Comparison of ENCODE assay signal across 9 mouse cellular contexts in genomic region chr14:43796069-43796904, GRCm38 (mm10). TPM values are rescaled to one million over a fixed set of nuclear protein-coding genes. Genes with fewer than 3 reads are reported as not detected.
DNase-seq lines count a peak whose midpoint lies in the region; ATAC-seq lines count a peak whose summit lies in the region.
"Had no signal": no experiment of that assay in that cellular context is flagged by ENCODE, and none has a peak within 500 bp of the region (broad histone marks: within the 10 kb centered on the region; RNA-seq: fewer than 3 reads in every experiment).

No protein-coding gene starts in this region.

- peak overlapping the region; percentile 60 for H3K4me2 ChIP-seq in heart, embryonic 14.5 days (ENCODE audit: low read length)
- peak overlapping the region; percentile 47 for H3K4me2 ChIP-seq in hindbrain, embryonic 14.5 days (replicated peaks)
- H3K4me2 ChIP-seq in midbrain, embryonic 14.5 days (ENCODE audit: low read length), result peak overlapping the region; percentile 42

- no peaks in the 10 kb centered on the region for H3K4me1 ChIP-seq in heart, embryonic 14.5 days (ENCODE audit: control insufficient read depth in 2 of 2, insufficient read depth in 2 of 2, low read length in 2 of 2)
- H3K4me1 ChIP-seq in brown adipose tissue, adult 24 weeks (ENCODE audit: control insufficient read depth, insufficient read depth, insufficient read length, low read length), result no peaks in the 10 kb centered on the region; the same call in 1 of the 2 replicates
- no peaks in the 10 kb centered on the region for H3K4me1 ChIP-seq in hindbrain, embryonic 14.5 days (replicated peaks; ENCODE audit: control insufficient read depth, insufficient read depth, low read length)
- no peaks in the 10 kb centered on the region for H3K4me1 ChIP-seq in midbrain, embryonic 14.5 days (ENCODE audit: control insufficient read depth, insufficient read depth, low read length)

- H3K9me3 ChIP-seq in heart, embryonic 14.5 days (ENCODE audit: control insufficient read depth, low read length), result no peaks in the 10 kb centered on the region
- no peaks in the 10 kb centered on the region for H3K9me3 ChIP-seq in hindbrain, embryonic 14.5 days (ENCODE audit: control insufficient read depth, low read length)
- H3K9me3 ChIP-seq in midbrain, embryonic 14.5 days (ENCODE audit: control insufficient read depth, low read length), result no peaks in the 10 kb centered on the region

- no peak overlapping the region for H3K27ac ChIP-seq in heart, embryonic 14.5 days (replicated peaks in 1 of 2; ENCODE audit: control insufficient read depth in 1 of 2, insufficient read depth in 1 of 2, low read depth in 2 of 2, low read length in 2 of 2)
- no peak overlapping the region for H3K27ac ChIP-seq in brown adipose tissue, adult 24 weeks (replicated peaks; ENCODE audit: low read depth, low read length)
- no peak overlapping the region for H3K27ac ChIP-seq in hindbrain, embryonic 14.5 days
- H3K27ac ChIP-seq in midbrain, embryonic 14.5 days (replicated peaks; ENCODE audit: low read depth, low read length), result no peak overlapping the region

- no peak for DNase-seq in heart, adult 9 months (ENCODE audit: low spot score in 2 of 2)
- no peak for DNase-seq in hindbrain, embryonic 14.5 days (ENCODE audit: low spot score)
- DNase-seq in midbrain, embryonic 14.5 days, result peak; percentile 1
- no peak for DNase-seq in spleen, adult 12 weeks (ENCODE audit: low spot score)
- DNase-seq in c-Kit-positive CD71-positive TER-119-positive erythroid progenitor cells, embryonic 14.5 days (ENCODE audit: low spot score), result no peak
- DNase-seq in layer of hippocampus, adult 18-20 months (ENCODE audit: low spot score in 2 of 2), result no peak

- no peaks in the 10 kb centered on the region for H3K27me3 ChIP-seq in heart, embryonic 14.5 days (ENCODE audit: control insufficient read depth, insufficient read depth, low read length)
- H3K27me3 ChIP-seq in hindbrain, embryonic 14.5 days (ENCODE audit: control insufficient read depth, insufficient read depth, low read length), result no peaks in the 10 kb centered on the region
- H3K27me3 ChIP-seq in midbrain, embryonic 14.5 days (ENCODE audit: control insufficient read depth, insufficient read depth, low read length), result no peaks in the 10 kb centered on the region

- peak overlapping the region; percentile 50 for H3K9ac ChIP-seq in heart, embryonic 14.5 days (ENCODE audit: low read length)
- no peak overlapping the region for H3K9ac ChIP-seq in hindbrain, embryonic 14.5 days
- no peak overlapping the region for H3K9ac ChIP-seq in midbrain, embryonic 14.5 days (replicated peaks; ENCODE audit: low read length)

- peak overlapping the region; percentile 7 to 21; a peak in 2 of 4 replicates for H3K4me3 ChIP-seq in heart, embryonic 14.5 days (ENCODE audit: control insufficient read depth in 1 of 2, insufficient read depth in 1 of 2, low read depth in 1 of 2, low read length in 2 of 2)
- H3K4me3 ChIP-seq in brown adipose tissue, adult 24 weeks (ENCODE audit: insufficient read depth, low read depth, low read length), result peak overlapping the region; percentile 51; the same call in 1 of the 2 replicates
- peak overlapping the region; percentile 14; the same call in 1 of the 2 replicates for H3K4me3 ChIP-seq in hindbrain, embryonic 14.5 days (replicated peaks; ENCODE audit: low read length)
- H3K4me3 ChIP-seq in midbrain, embryonic 14.5 days (replicated peaks; ENCODE audit: low read depth, low read length), result 0 out of 2 replicates have a peak overlapping the region, but pooled peaks have one; percentile 12

- WGBS in heart, embryonic 14.5 days, result 14% methylated on average over 13 of the region's 14 CpGs
- 18% methylated on average over 14 of the region's 14 CpGs for WGBS in hindbrain, embryonic 14.5 days
- 21% methylated on average over 14 of the region's 14 CpGs for WGBS in midbrain, embryonic 14.5 days

- no peak for ATAC-seq in heart, embryonic 14.5 days (ENCODE audit: insufficient number of reproducible peaks, insufficient read depth, low FRiP score, low read depth)
- peak; percentile 60; the same call in 1 of the 2 replicates for ATAC-seq in hindbrain, embryonic 14.5 days (ENCODE audit: low FRiP score)
- ATAC-seq in midbrain, embryonic 14.5 days (ENCODE audit: low FRiP score, low TSS enrichment), result peak; percentile 68

- no peaks in the 10 kb centered on the region for H3K36me3 ChIP-seq in heart, embryonic 14.5 days (ENCODE audit: control insufficient read depth, insufficient read depth, low read length)
- no peaks in the 10 kb centered on the region for H3K36me3 ChIP-seq in hindbrain, embryonic 14.5 days (replicated peaks; ENCODE audit: control insufficient read depth, insufficient read depth)
- no peaks in the 10 kb centered on the region for H3K36me3 ChIP-seq in midbrain, embryonic 14.5 days (ENCODE audit: control insufficient read depth, insufficient read depth, low read length)

RNA-seq across cellular contexts. Expression of gene Gm8180, which starts 11.7 kb away (rescaled TPM):
- polyA plus RNA-seq in heart, embryonic 14.5 days (2014; fragmentation: Nextera tagmentation; extraction: Ambion mirVana), result not detected in 2 replicates
- not detected in 2 replicates for polyA plus RNA-seq in brown adipose tissue, adult 24 weeks (2012; ENCODE audit: insufficient read depth, insufficient read length, missing spikeins)
- not detected in 2 replicates for polyA plus RNA-seq in hindbrain, embryonic 14.5 days (2014; fragmentation: Nextera tagmentation; extraction: Ambion mirVana)
- not detected in 2 replicates for polyA plus RNA-seq in midbrain, embryonic 14.5 days (2014; fragmentation: Nextera tagmentation; extraction: Ambion mirVana)
- not detected for total RNA-seq in layer of hippocampus, adult 18-20 months (2021)
- total RNA-seq: adrenal gland, postnatal 36 days had no signal

RNA-seq across cellular contexts. Expression of gene Gm6526, which starts 48.6 kb away (rescaled TPM):
- polyA plus RNA-seq in heart, embryonic 14.5 days (2014; fragmentation: Nextera tagmentation; extraction: Ambion mirVana), result not detected in 2 replicates
- not detected in 2 replicates for polyA plus RNA-seq in brown adipose tissue, adult 24 weeks (2012; ENCODE audit: insufficient read depth, insufficient read length, missing spikeins)
- not detected in 2 replicates for polyA plus RNA-seq in hindbrain, embryonic 14.5 days (2014; fragmentation: Nextera tagmentation; extraction: Ambion mirVana)
- polyA plus RNA-seq in midbrain, embryonic 14.5 days (2014; fragmentation: Nextera tagmentation; extraction: Ambion mirVana), result not detected in 2 replicates
- total RNA-seq in layer of hippocampus, adult 18-20 months (2021), result not detected
- total RNA-seq: adrenal gland, postnatal 36 days had no signal
